Mouse (Mus musculus) kidney, postnatal 10 days (tissue): ENCODE measurements at regions not wholly inside any gene's neighbourhood (a gene's known extent, or its start where the extent isn't known, plus 50 kb on each side); places are given as distances from the start of the nearest gene placed in this dataset.

Source experiments
- DNase-seq: peaks from one replicate; pipeline ENCODE4 v3.0.0; 2021; ENCODE audit warnings: mixed read lengths

DNA sequence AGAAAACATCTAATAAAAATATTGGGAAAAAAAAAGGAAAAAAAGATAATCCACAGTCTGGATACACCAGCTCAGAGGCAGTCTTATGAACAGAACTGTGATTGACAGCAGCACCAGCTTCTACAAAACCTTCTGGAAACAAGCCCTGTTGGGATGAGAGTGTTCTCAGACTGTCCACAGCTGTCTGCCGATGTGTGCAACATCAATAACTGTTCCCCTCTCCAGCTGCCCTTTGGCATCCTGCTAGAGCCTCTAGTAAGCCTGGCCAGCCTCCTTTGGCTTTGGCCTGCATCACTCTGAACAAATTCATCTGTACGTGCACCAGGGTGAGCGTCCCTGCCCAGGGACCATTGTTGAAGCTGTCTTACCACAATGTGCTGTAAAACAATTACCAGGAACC is 137.0 kb upstream of the Irs2 start:
- no peak for DNase-seq

DNA sequence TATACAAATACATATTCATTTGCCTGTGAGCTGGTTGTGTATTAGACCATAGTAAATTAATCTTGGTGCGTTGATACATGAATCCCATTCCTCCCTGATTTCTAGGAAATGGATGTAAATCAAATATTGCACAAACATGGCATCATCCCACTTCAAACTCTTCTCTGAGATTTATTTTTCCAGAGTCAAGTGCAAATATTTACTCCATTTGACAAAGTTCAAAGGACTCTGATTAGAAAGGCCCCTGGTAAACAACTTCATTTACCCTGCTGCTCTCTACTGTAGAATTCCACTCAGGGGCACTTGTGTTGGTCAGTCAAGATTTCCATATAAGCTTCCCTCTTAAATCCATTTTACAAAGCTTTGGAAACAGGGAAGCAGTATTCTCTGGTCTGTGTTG is 132.3 kb upstream of the Irs2 start:
- no peak for DNase-seq

DNA sequence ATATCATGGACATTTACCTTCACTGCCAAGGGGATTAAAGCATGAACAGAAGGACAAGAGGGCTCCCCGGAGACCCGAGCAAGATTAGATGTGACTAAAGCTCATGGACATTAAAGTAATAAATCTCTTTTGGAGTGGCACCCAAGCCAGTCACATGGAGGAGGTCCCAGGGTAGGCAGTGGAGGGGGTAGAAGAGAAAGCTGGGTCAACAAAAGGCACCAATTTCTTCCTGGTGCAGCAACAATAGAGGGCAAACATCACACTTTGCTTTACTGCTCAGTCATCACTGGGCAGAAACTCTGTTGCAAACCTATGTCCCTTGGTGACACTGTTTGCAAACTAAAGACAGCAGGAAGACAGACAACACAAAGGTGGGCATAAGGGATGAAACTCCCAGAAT is 131.0 kb upstream of the Irs2 start:
- DNase-seq = no peak

DNA sequence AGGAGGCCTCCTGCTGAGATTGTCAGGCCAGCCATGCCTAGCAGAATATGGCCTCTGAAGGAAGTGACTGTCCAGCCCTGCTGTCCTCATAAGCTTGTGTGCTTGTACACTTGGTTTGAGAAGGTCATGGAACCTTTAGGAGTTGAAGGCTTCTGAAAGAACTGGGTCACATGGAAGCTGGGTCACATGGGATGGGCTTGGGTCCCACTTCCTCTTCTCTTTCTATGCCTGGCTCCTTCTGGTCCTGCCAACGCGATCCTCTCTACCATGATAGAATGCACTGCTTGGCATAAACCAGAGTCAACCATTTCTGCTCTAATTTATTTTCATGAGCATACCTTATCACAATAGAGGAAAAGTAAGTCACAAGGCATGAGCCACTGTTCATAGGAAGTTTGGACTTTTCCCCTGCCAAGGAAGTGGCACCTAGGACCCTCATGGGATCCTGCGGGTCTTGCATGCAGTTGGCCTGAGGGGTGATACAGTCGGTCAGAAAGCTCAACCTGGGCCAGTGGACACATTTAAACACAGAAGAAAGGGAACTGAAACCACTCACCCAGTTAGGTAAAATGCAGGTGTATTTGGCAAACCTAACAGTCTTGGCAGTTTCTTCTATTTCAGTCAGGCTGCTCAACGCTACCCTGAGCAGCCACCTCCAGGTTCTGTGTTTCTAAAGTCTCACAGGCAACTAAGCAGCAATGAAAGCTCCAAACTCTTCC is 130.2 kb upstream of the Irs2 start:
- no peak for DNase-seq

DNA sequence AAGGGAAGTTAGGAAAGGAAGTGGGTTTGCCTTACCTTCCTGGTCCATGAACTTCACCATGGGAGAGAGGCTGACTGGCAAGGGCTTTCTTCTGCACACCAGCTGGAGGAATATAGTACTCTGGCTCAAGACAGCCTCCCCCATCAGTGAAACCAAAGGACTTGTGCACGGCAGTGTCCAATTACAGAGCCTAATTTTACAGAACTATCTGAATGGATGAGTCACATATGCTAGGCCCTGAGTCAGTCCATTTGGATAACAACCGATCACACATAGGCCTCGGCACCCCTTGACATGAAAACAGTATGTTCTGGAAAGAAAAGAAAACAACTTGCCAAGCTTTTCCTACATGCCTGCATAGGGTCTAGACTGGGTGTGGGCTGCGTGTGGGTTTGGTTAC is 128.3 kb upstream of the Irs2 start:
- DNase-seq = no peak

DNA sequence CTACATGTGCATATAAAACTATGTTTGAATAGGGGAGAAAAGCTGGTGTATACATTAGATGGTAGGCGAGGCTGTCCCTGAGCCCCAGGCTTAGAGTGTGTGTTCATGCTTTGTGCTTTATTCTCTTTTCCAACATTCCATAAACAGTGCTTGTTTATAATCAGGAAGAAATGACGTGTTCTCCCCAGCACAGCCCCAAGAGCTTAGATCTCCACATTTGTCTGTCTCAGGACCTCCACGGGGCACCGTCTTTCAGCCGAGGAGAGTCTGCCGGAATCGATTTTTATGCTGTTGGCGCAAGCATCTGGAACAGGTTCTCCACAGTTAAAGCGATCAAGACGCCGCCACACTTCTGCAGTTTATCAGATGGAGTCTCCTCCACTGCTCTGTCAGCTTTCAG is 126.9 kb upstream of the Irs2 start:
- DNase-seq = no peak

DNA sequence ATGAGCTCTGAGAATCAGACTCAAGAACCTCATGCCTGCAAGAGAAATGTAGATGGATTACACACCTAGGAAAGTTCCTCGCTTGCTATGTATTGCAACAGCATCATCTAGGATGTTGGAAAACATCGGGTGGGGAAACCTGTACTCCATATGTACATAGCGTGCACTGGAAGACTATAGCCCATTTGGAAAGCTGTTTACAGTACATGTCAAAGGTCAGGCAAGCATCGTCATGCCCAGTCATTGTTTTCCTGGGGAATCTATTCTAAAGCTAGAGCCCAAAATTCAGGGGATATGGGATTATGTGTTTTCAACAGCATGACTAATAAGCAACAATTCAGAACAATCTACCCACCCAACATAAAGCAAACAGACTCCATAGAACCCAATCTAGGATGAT is 126.3 kb upstream of the Irs2 start:
- no peak for DNase-seq

DNA sequence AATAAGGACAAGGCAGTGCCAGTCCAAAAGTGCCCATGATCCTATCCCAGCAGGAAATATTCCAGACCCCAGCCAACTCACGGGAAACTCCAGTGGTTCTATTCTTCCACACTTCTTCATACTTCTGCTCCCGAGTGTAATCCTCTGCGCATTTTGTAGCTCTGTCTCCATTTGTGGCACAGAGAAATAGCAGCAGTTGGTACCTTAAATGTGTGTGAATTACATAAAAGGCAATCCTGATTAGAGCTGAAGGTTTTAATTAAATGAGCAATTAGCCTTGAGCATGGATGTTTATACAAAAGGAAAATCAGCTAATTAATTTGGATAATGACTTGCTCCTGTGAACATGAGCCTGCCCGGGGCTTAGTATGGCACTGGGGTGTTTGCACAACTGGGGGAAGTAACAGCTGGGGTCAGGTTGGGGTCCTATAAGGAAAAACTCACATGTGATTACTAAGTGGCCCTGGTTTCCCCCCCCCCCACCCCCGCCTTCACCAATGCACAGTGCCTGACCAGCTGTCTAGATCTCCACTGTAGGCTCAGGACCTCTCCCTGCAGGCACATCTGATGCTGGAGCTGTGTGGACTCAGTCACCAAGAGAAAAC is 110.9 kb upstream of the Irs2 start:
- DNase-seq = no peak

DNA sequence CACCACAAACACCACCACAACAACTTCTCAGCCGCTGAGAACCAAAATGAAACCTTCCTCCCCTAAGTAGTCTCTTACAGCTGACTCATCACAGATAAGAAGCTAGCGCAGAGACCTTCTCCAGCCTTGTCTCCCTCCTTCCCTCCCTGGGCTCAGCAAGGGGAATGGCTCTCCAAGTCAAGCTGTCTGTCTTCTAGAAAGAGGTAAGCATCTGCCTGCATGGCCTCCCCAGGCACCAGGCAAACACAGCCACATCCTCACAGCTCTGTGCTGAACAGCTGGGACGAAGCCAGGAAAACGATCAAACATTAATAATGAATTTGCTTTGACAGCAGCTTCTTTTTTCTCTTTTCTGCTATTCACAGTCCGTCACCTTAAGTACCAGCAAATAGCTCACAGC is 108.3 kb upstream of the Irs2 start:
- DNase-seq = peak; percentile 34

DNA sequence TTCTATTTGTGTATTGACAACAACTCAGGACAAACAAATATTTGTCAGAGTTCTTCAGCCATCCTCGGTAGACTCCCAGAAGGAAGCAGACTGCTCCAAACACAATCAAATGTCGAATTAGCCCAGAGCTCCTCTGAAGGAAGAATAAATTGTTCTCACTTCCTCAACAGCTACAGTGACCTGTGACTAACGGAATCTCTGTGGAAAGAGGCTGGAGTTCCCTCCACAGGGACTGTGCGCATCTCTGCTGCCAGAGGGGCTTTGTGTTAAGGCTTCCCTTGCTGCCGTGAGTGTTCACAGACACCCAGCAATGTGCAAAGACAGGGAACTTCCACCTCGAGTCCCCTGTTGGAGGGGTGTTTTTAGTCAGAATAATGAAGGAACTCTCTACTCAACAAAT is 107.0 kb upstream of the Irs2 start:
- no peak for DNase-seq

DNA sequence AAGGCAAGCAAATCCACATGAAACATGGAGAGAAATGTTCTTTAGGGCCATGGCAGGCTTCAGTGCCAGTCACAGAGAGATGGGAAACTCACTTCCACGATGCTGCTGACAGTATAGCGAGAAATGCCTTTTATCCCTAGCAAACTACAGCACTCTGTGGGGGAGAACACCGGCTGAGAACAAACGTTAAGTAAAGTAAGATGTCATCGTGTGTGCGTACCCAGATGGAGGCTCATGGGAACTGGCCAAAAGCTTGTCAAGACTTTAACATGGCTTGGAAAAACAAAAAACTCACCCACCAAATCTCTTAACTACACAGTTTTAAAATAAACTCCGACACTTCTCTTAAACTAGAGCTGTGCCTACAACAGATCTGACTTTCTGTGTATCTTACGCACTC is 106.3 kb upstream of the Irs2 start:
- DNase-seq = no peak

DNA sequence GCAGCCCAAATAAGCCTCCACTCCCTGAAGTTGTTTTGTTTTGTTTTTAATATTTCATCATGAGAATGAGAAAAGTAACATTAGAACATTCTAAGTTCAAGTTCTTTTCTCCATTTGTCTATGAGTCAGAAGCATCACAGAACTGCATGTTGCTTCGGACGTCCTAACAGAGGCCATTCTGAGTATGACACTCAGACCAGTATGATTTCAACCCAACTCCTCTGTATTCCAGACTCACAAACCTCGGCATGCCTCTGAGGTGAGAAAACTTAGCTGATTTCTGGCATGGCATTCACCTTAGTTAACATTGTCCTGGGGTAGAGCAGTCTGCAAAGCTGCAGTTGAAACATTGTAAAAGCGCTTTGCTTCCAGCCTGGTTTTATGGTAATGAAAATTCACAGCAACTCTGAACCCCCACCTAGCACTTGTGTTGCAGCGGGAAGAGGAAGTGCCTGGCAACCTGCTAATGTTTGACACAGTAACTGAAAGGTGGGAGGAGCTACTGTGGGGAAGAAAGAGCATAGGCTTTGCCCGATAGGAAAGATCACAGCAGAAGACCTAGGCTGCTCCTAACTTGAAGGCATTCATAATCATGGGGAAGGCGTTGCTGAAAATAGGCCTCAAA is 104.8 kb upstream of the Irs2 start:
- DNase-seq = peak; percentile 12

DNA sequence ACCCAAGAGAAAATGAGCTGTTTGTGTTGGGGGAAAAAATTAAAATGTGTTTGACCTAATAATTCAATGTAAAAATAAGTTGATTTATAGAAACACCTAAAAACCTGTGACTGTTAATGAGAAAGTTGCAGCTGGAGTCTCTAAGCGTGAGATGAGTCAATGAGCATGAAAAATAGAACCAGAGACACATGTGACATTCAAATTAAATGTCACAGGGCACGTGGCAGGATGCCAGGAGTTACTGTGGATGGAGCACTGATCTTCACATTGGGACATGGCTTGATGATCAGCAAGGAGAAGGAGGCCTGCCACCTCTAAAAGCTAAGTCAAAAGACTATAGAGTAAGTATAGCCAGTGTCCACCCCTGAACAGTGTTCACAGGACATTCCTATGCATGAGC is 103.7 kb upstream of the Irs2 start:
- peak; percentile 24 for DNase-seq

DNA sequence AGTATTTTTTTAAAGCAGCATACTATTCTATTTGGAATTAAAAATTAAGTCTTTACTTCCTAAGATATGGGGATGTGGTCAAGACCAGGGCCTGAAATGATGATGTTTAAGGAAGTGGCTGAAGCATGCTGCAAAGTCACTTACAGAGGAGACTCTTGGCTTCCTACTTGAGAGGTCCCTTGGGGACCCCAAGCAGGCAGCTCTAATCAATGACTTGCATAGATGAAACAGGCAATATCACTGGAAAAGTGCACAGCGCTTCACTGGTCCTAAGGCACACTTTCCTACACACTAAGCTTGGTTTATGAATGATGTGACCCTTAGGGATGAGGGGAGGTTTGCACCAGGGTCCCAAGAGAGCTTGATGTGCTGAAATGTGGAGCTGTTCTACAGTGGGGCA is 99.2 kb upstream of the Irs2 start:
- no peak for DNase-seq

DNA sequence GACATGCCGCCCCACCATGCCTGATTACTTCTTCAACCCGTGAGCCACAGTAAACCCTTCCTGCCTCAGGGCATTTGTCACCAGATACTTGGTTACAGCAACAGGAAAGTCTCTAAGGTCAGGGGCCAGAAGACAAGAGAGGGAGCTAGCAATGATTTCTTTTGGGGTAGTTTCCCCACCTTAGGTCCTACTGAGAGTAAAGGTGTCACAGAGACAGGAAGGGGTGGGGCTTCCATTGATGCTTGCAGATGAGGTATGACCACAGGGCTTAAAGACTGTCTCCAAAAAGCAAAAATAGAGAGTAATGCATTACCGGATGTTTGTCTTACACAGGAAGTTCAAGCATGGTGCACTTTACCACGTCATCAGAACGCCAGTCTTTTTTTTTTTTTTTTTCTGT is 98.8 kb upstream of the Irs2 start:
- no peak for DNase-seq

DNA sequence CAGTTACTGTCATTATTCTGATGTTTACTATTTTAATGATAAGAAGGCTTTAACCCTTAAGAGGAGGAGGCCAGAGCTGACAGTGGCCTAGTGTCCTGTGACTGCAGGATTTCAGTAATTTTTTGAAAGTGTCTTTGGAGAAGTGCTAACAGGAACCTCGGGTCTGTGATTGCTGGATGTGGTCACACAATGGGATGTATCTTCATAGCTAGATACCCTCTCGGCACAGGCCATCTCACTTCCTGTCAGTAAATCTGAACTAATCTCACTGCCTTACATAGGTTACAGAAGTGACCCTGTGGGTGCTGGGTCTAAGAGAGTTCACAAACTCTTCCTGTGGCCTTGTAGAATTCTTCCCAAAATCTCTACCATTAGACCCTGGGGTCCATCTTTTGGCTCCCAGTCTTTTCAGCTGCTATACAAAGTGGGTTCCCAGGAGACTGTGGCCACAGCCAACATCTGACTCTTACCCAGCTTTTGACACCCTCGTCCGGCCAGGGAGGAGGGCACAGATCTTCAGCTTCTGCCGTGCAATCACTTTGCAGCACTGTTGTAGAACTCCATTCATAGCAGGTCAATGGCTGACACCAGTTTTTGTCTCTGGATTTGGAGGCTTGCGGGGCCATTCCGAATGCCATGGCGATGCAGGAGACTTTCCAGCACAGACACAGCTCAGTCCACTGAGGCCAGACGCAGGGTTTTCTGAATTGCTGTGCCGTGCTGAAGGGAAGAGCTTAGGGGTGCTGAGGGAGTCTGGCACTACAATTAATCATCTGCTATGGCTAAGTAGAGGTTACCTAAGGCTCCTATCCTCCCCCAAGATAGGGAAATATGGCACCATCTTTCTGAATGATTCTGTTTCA is 95.7 kb upstream of the Irs2 start:
- no peak for DNase-seq

DNA sequence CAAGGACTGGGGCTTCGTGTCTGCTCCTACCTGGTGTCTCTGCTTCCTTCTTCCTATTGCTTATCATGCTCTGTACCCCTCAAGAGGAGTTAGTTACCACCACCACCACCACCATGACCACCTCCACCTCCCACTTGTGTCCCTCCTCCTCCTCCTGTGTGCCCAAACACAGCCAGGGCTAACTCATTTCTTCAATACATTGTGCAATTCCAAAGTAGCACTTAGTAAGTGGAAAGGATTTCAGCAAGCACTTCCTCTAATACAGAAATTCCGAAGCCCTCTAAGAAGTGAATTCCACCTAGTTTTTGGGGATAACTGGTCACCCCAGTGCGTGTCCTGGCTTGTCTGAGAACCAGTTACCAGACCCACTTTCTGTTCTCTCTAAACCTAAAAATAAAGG is 92.1 kb upstream of the Irs2 start:
- no peak for DNase-seq

DNA sequence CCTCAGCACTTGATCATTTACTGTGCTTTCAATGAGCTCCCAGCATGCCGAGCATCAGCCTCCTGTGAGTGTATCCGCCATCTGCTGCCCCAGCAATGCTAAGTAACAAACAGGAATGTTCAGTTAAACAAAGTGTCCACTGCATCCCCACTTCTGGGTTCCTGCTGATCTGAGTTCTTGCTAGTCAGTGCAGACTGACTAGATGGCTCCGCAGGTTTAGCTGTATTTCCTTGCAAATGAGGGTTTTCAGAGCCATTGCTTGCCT is 91.3 kb upstream of the Irs2 start:
- no peak for DNase-seq

DNA sequence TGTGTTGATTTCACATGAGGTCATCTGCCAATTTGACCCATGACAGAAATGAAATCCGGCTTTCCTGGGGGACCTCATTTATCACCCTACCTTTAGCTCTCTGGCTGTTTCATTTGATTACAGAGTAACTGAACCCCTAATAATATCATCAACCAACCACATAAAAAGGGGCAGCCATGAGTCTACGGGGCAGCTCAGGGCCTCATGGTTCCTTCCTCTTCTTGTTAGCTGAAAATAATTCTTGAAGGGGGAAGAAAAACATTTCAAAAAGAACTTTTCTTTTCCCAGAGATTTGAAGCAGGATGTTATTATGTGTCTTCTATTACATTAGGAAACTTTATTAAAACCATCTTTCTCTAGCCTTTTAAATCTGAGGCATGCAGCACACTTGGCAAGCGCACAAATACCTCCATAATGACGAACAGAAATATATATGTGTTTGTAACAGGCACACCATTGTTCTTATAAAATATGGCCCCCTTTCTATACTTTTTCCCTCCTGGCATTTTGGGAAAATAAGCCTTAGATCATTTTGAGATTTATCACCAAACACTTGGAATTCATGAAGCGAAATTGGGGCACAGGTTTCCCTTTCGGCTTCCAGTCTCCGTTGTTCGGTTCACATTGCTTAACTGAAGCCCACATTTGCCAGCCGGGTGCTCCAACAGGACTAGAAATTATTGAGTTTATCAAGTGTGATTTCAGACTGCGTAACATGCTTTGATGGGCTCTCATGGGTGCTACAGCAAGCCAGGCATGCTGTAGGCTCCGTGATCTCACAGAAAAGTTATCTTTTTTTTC is 90.7 kb upstream of the Irs2 start:
- no peak for DNase-seq

DNA sequence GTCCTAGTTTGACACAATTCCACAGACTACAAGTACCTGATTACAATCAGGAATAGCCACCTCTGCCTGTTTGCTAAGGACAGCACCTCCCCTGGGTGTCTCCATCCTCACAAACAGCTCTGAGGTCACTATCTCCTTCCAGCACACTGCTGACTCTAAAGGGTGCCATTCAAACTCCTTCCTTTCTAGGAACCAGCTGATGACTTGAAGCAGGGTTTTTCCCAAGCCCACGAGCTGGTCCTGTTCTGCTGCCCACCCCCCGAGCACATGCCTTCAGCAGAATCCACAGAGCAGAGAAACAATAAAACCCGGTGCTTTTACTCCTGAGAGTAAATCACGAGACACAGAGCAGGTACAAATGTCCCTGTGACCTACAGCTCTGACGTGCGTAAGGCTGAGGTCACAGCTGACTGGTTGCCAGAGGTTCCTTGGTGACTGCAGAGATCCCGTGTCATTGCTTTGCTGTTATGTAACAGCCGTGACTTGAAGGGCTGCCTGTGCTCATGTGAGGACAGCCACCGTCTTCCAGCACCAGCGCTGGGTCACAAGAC is 90.0 kb upstream of the Irs2 start:
- peak; percentile 72 for DNase-seq

DNA sequence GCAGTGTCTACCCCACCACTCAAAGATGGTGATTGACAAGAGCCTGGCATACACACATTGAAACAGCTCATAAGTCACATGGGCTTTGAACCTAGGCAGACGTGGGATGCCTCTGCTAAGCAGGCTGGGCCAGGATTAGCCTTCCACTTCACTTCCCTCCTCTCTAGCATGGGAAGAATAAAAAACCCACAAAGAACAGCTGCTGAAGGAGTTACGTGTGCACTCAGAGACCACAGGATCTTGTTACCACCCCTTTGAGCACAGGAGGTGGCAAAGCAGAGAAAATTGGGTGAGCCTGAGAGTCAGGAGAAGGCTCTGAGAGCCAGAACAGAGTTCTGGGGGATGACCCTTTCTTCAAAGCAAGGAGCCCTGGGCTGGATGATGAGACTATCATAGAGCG is 89.6 kb upstream of the Irs2 start:
- no peak for DNase-seq

DNA sequence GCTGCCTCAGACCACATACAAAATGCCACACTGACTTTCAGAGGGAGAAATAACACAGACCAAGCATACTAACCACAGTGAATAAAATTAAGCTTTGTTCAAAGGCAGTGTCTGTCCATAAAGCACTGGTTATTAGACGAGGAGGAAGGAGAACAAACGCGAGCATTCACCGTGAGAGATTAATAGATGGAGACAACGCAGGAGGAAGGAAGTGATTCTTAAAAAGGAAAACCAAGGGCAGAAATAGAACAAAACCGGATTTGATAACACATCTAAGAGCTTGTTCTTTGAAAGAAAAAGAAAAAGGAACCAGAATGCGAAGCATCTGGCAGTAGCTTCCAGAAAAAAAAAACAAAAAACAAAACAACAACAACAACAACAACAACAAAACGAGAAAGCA is 86.3 kb upstream of the Irs2 start:
- no peak for DNase-seq

DNA sequence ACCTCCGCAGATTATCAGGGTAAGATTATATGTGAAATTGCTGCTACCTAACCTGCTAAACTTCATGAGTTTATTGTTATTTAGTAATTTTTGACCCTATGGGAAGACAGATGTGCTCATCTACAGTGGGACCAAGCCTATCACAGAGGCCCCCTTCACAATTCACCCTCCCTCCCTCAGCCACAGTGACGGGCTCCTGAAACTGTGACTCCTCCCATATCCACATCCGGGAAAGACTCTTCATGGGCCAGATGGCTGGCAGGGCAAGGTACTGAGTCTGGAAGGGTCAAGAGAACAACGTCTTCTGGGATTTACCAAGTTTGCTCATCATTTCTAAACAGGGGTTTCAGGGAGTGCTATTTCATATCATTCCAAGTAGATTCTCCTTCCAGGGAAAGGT is 84.1 kb upstream of the Irs2 start:
- no peak for DNase-seq
